Mouse (Mus musculus) heart, postnatal 0 days (tissue): ENCODE measurements around the gene Nr1h2. TPM values are rescaled to one million over a fixed set of nuclear protein-coding genes. Genes with fewer than 3 reads are reported as not detected.
A peak's percentile ranks its signal among the peaks of the same experiment; 100 is the strongest.

Experiments used
- ATAC-seq: fragments of 200-750 bp; cut with Nextera tagmentation; 2 replicates; pipeline ENCODE4 v1.8.0; 2017; ENCODE audit warnings: low read depth, moderate number of reproducible peaks, moderate library complexity; ENCODE audit not compliant: insufficient read depth
- DNase-seq: peaks from one replicate; pipeline ENCODE4 v3.0.0-alpha.2; 2016; ENCODE audit warnings: low spot score
- H3K27ac ChIP-seq: fragments of 300-500 bp; sonication (generic); 2 replicates; pipeline ENCODE4 v1.5.1; 2014; ENCODE audit warnings: low read depth, mild to moderate bottlenecking
- H3K27me3 ChIP-seq: fragments of 300-500 bp; sonication (generic); 2 replicates; pipeline ENCODE4 v1.6.1; 2014; ENCODE audit warnings: low read length, mixed read lengths; ENCODE audit not compliant: control insufficient read depth, insufficient read depth
- H3K36me3 ChIP-seq: fragments of 300-500 bp; sonication (generic); replicated peaks from 2 replicates; pipeline ENCODE4 v1.6.1; 2014; ENCODE audit warnings: low read length, mixed read lengths; ENCODE audit not compliant: control insufficient read depth, insufficient read depth
- H3K4me1 ChIP-seq: fragments of 300-500 bp; sonication (generic); 2 replicates; pipeline ENCODE4 v1.6.1; 2014; ENCODE audit warnings: antibody characterized with exemption; ENCODE audit not compliant: control insufficient read depth, insufficient read depth
- H3K4me2 ChIP-seq: fragments of 300-500 bp; sonication (generic); 2 replicates; pipeline ENCODE4 v1.6.1; 2014; ENCODE audit warnings: low read depth, mild to moderate bottlenecking, low read length, moderate library complexity
- H3K4me3 ChIP-seq: fragments of 300-500 bp; sonication (generic); 2 replicates; pipeline ENCODE4 v1.5.1; 2014; ENCODE audit warnings: low read depth, low read length
- H3K9ac ChIP-seq: fragments of 300-500 bp; sonication (generic); replicated peaks from 2 replicates; pipeline ENCODE4 v1.6.1; 2014; ENCODE audit warnings: low read depth, low read length, mixed read lengths
- H3K9me3 ChIP-seq: fragments of 300-500 bp; sonication (generic); replicated peaks from 2 replicates; pipeline ENCODE4 v1.6.1; 2016; ENCODE audit warnings: low read length; ENCODE audit not compliant: control insufficient read depth
- CTCF ChIP-seq: IDR thresholded peaks from 2 replicates; pipeline ENCODE4 v1.5.1; 2016; ENCODE audit warnings: antibody characterized with exemption, control low read depth, low read depth
- EP300 ChIP-seq: IDR thresholded peaks from 2 replicates; pipeline ENCODE4 v1.6.1; 2016; ENCODE audit warnings: antibody characterized with exemption, low read depth
- whole genome bisulfite sequencing: fragments of 180-500 bp; shearing (Covaris S2); extraction: QIAGEN DNeasy Blood & Tissue Kit; methylation state at CpG from one replicate; pipeline ENCODE4 v1.1.7; 2014; 5-methylcytosine and 5-hydroxymethylcytosine counted together
- polyA plus RNA-seq: library from polyadenylated mRNA; unstranded; fragments of >200 nt; fragmentation: Nextera tagmentation; extraction: Ambion mirVana; gene quantifications from 2 replicates; pipeline ENCODE4 v1.2.1, GENCODE M21; 2015
- total RNA-seq: library from RNA; depleted of rRNA; stranded (reverse); fragments of >200 nt; gene quantifications from 2 replicates; pipeline ENCODE4 v1.2.3, GENCODE M21; 2014; ENCODE audit warnings: low replicate concordance

The Nr1h2 gene
- total and polyA plus RNA-seq, 2 experiments from 2014 or later = 50.1 to 60.9 TPM

DNA sequence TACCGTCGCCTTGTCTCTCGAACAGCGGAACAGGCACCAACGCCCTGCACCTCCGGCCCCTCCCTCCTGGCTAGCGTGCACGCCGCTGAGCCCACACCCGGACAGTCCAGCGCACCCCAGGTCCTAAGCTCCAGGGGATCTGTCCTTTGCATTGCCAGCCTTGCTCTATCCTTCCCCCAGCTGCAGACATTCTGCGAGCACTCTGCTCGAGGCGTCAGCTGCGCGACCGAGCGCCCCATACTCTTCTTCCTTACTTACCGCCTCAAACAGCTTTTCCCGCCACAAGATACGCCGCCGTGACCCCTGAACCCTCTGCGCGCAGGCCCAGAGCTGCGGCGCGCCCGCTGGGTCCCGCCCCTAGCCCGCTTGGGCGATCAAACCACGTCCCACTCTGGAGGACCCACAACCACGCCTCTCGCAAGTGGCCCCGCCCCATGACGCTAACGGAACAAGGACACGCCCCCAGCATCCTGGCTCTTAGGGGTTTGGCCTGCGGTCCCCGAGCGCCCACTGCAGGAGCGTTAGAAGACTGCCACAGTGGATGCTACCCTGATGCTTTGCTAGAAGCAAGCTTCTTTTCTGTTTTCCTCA, 5.2 kb downstream of the Nr1h2 start, which contains the start of gene Pold1:
Pold1 (minus strand) TSS at position 353 of the 591 bp plus-strand sequence.
- peak within 1 kb of the TSS; percentile 91 for H3K4me2 ChIP-seq
- H3K4me1 ChIP-seq = peaks cover 10% of the 10 kb centered on the region
- H3K36me3 ChIP-seq = peaks cover 28% of the 10 kb centered on the region
- TF ChIP-seq CTCF (peak; percentile 98), EP300 (no peak)
- no peaks in the 10 kb centered on the region for H3K9me3 ChIP-seq
- peak within 1 kb of the TSS; percentile 53; the same call in 1 of the 2 replicates for H3K9ac ChIP-seq
- no peaks in the 10 kb centered on the region for H3K27me3 ChIP-seq
- DNase-seq (peak; percentile 96), ATAC-seq (peak; percentile 96)
- under 1% methylated on average over 43 of the region's 43 CpGs for WGBS
- peak within 1 kb of the TSS; percentile 66 for H3K4me3 ChIP-seq
- peak within 1 kb of the TSS; percentile 60 for H3K27ac ChIP-seq

DNA sequence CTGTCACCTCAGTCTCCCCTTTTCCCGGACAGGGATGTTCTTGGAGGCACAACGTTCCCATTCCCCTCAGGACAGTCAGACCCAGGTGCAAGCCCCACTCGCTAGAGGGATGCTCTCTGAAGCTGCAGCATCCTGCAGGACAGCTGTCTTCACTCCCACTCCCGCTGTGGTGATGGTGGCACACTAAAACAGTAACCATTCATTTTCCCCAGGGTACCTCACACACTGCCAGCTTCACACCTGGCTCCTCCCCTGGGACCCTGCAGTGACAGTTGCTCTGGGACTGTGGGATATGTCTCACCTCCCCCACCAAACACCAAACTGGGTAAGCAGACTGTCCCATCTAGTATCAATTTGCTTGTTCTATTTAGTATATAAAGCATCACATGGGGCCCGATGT, 6.0 kb downstream of the Nr1h2 start:
- H3K36me3 ChIP-seq = peaks cover 28% of the 10 kb centered on the region
- peaks cover 10% of the 10 kb centered on the region; the same call in 1 of the 2 replicates for H3K4me1 ChIP-seq
- H3K4me3 ChIP-seq = peak overlapping the region; percentile 66
- 23% methylated on average over 5 of the region's 5 CpGs for WGBS
- peak overlapping the region; percentile 53; the same call in 1 of the 2 replicates for H3K9ac ChIP-seq
- H3K27me3 ChIP-seq = no peaks in the 10 kb centered on the region
- H3K9me3 ChIP-seq = no peaks in the 10 kb centered on the region
- H3K27ac ChIP-seq = no peak overlapping the region
- no peak for DNase-seq
- TF ChIP-seq CTCF (no peak), EP300 (no peak)
- no peak for ATAC-seq
- peak overlapping the region; percentile 91 for H3K4me2 ChIP-seq

DNA sequence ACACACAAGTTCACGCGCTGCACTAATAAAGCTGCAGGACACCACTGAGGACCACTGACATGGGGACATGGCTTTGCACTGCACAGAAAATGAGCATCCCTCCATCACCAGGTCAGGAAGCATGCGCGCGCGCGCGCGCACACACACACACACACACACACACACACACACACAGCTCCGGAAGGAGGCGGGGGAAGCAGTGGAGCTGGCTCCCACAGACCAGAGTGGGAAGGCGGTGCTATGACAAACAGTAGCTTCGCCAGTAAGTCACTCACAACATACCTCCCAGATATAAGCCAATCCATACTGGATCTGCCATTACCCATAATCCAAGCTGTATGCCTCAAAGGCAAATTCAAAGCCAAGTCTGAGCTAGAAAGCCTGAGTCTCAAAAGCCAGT, 6.7 kb downstream of the Nr1h2 start:
- WGBS = 90% methylated on average over 13 of the region's 13 CpGs
- H3K9me3 ChIP-seq = no peaks in the 10 kb centered on the region
- H3K36me3 ChIP-seq = peaks cover 30% of the 10 kb centered on the region
- DNase-seq = no peak
- no peak overlapping the region for H3K27ac ChIP-seq
- H3K4me2 ChIP-seq = 0 out of 2 replicates have a peak overlapping the region, but pooled peaks have one; percentile 91
- no peak overlapping the region for H3K9ac ChIP-seq
- no peaks in the 10 kb centered on the region for H3K27me3 ChIP-seq
- H3K4me3 ChIP-seq = no peak overlapping the region
- no peak for ATAC-seq
- H3K4me1 ChIP-seq = peaks cover 10% of the 10 kb centered on the region; the same call in 1 of the 2 replicates
- TF ChIP-seq CTCF (no peak), EP300 (no peak)

DNA sequence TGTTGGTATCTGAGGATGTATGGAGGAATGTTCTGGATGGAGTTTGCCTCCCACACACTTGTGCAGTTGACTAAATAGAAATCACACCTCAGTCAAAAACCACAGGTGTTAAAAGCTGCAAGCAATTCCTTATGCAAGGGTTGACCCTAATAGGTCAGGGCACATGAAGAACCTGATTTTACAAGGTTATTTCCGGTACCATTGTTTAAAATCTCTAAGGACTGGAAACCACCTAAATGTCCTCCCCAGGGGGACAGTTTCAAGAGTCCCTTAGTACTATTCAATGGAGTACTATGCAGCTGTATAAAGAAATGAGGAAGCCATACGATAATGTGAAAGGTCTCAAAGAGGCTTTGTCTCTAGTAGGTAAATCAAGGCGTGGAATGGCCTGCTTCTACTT, 7.5 kb downstream of the Nr1h2 start:
- TF ChIP-seq EP300 (no peak), CTCF (no peak)
- H3K36me3 ChIP-seq = peaks cover 30% of the 10 kb centered on the region
- no peak overlapping the region for H3K4me2 ChIP-seq
- H3K4me1 ChIP-seq = peaks cover 10% of the 10 kb centered on the region; the same call in 1 of the 2 replicates
- ATAC-seq = no peak
- no peak overlapping the region for H3K27ac ChIP-seq
- H3K4me3 ChIP-seq = no peak overlapping the region
- no peak for DNase-seq
- H3K9ac ChIP-seq = no peak overlapping the region
- no peaks in the 10 kb centered on the region for H3K9me3 ChIP-seq
- 95% methylated on average over 3 of the region's 3 CpGs for WGBS
- no peaks in the 10 kb centered on the region for H3K27me3 ChIP-seq

DNA sequence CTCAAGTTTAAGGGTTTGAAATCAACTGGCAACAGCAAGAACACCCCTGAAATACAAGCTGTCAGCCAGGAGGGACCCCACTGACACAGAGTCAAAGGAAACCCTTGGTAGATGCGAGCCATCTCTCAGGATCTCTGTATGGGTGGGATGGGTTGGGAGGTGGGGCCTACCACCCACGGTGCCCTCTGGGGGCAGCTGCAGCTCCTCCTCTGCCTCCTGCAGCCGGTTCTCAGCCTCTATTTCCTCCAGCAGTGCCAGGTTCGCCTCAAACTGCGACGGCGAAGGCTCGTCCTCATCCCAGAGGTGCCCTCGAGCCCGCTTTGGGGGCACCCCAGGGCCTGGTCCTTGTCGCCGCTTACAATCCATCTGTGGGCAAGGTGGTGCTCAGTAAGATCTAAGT, 10.7 kb downstream of the Nr1h2 start:
- no peak overlapping the region for H3K4me2 ChIP-seq
- H3K9me3 ChIP-seq = no peaks in the 10 kb centered on the region
- no peak overlapping the region for H3K27ac ChIP-seq
- no peaks in the 10 kb centered on the region for H3K27me3 ChIP-seq
- no peak overlapping the region for H3K4me3 ChIP-seq
- H3K9ac ChIP-seq = no peak overlapping the region
- WGBS = 71% methylated on average over 12 of the region's 12 CpGs
- H3K4me1 ChIP-seq = peaks cover 7% of the 10 kb centered on the region; the same call in 1 of the 2 replicates
- TF ChIP-seq EP300 = no peak
- TF ChIP-seq CTCF = no peak
- ATAC-seq (no peak), DNase-seq (no peak)
- peaks cover 41% of the 10 kb centered on the region for H3K36me3 ChIP-seq
